Mouse (Mus musculus) G1E (cell line): ENCODE measurements around the gene Trim33. TPM values are rescaled to one million over a fixed set of nuclear protein-coding genes. Genes with fewer than 3 reads are reported as not detected.

ENCODE experiments used
- ATAC-seq: 2 replicates; pipeline ENCODE4 v1.8.0; 2016; ENCODE audit warnings: mild to moderate bottlenecking; ENCODE audit not compliant: insufficient number of reproducible peaks, poor library complexity, low FRiP score, severe bottlenecking; ENCODE audit errors: extremely low read depth
- DNase-seq: peaks from one replicate; pipeline ENCODE4 v3.0.0; 2012; ENCODE audit warnings: low spot score
- H3K27me3 ChIP-seq: 2 replicates; pipeline ENCODE4 v1.6.1; 2012; ENCODE audit warnings: mild to moderate bottlenecking, low read length, inconsistent platforms; ENCODE audit not compliant: insufficient read depth
- H3K36me3 ChIP-seq: replicated peaks from 2 replicates; pipeline ENCODE3; 2012; ENCODE audit warnings: mild to moderate bottlenecking, inconsistent platforms
- H3K4me1 ChIP-seq: 2 replicates; pipeline ENCODE4 v1.6.1; 2012; ENCODE audit warnings: low read depth, low read length, inconsistent platforms, mixed read lengths; ENCODE audit not compliant: insufficient read depth
- H3K4me3 ChIP-seq: 2 replicates; pipeline ENCODE4 v1.5.1; 2012; ENCODE audit warnings: low read depth, mild to moderate bottlenecking, inconsistent platforms, low read length, moderate library complexity, mixed read lengths
- H3K9me3 ChIP-seq: replicated peaks from 2 replicates; pipeline ENCODE4 v1.6.1; 2012; ENCODE audit warnings: inconsistent platforms
- CTCF ChIP-seq: IDR thresholded peaks from 2 replicates; pipeline ENCODE4 v1.5.1; 2012; ENCODE audit warnings: low read depth, low read length, inconsistent platforms, mixed read lengths
- GATA1 ChIP-seq: IDR thresholded peaks from 2 replicates; pipeline ENCODE4 v1.6.1; 2012; ENCODE audit warnings: borderline replicate concordance, low read length, inconsistent platforms, mixed read lengths
- GATA2 ChIP-seq: IDR thresholded peaks from 2 replicates; pipeline ENCODE4 v1.6.1; 2012; ENCODE audit warnings: low read depth, low read length, inconsistent platforms, borderline replicate concordance
- POLR2AphosphoS5 ChIP-seq: IDR thresholded peaks from 2 replicates; pipeline ENCODE4 v1.6.1; 2012; ENCODE audit warnings: low read depth, low read length, inconsistent platforms; ENCODE audit not compliant: insufficient replicate concordance
- TAL1 ChIP-seq: conservative IDR thresholded peaks from 2 replicates; pipeline ENCODE4 v1.6.1; 2012; ENCODE audit warnings: low read depth, low read length, inconsistent platforms, mixed read lengths
- polyA plus RNA-seq: library from polyadenylated mRNA; stranded (reverse); fragments of >175 nt; gene quantifications from 2 replicates; pipeline ENCODE4 v1.2.3, GENCODE M21; 2012
- total RNA-seq, 2 experiments: library from RNA; stranded (forward) in 1 of 2; stranded (reverse) in 1 of 2; fragments of 200-1000 nt in 1 of 2; fragments of >200 nt in 1 of 2; fragmentation: Nextera tagmentation in 1 of 2; gene quantifications; 2 replicates each; pipeline ENCODE4 v1.2.3; 2014 to 2017

Trim33 gene
- total and polyA plus RNA-seq, 3 experiments, result 7.7 to 188 (median 103) TPM

- Histone ChIP-seq H3K9me3 (no peaks in the 10 kb centered on the region), H3K4me1 (no peaks in the 10 kb centered on the region; the same call in 1 of the 2 replicates), H3K27me3 (peaks cover 19% of the 10 kb centered on the region), H3K4me3 (no peak overlapping the region), H3K36me3 (no peaks in the 10 kb centered on the region)
- DNase-seq (no peak), ATAC-seq (no peak)
- TF ChIP-seq POLR2AphosphoS5 (no peak), CTCF (no peak), GATA2 (no peak), TAL1 (no peak), GATA1 (no peak)
Observed at GRCm38 (mm10) chr3:103402212-103402611, 123.1 kb downstream of the Trim33 start.

DNA sequence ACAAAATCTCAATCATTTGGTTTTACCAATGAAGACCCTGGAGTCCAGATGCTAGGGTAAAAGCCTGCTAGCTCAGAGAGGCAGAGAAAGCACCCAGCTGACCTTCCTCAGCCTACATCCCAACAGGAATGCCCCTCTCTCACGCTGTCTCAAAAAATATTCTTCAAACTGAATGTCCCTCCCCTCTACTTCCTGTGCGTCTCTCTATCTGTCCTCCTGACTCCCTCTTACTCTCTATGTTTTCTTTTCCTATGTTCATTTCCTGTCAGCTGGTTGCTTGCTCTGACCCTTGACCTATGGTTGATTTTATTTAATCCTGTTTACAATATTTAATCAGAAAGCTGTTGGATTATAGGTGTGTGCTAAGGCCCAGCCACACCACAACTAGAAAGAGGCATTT, 126.0 kb downstream of the Trim33 start:
- no peak overlapping the region for H3K4me3 ChIP-seq
- DNase-seq (no peak), ATAC-seq (no peak)
- TF ChIP-seq POLR2AphosphoS5, result no peak
- TF ChIP-seq TAL1, result no peak
- TF ChIP-seq GATA1, result no peak
- no peak for TF ChIP-seq GATA2
- TF ChIP-seq CTCF, result no peak
- no peaks in the 10 kb centered on the region for H3K36me3 ChIP-seq
- no peaks in the 10 kb centered on the region for H3K9me3 ChIP-seq
- peaks cover 22% of the 10 kb centered on the region for H3K27me3 ChIP-seq
- no peaks in the 10 kb centered on the region; the same call in 1 of the 2 replicates for H3K4me1 ChIP-seq

DNA sequence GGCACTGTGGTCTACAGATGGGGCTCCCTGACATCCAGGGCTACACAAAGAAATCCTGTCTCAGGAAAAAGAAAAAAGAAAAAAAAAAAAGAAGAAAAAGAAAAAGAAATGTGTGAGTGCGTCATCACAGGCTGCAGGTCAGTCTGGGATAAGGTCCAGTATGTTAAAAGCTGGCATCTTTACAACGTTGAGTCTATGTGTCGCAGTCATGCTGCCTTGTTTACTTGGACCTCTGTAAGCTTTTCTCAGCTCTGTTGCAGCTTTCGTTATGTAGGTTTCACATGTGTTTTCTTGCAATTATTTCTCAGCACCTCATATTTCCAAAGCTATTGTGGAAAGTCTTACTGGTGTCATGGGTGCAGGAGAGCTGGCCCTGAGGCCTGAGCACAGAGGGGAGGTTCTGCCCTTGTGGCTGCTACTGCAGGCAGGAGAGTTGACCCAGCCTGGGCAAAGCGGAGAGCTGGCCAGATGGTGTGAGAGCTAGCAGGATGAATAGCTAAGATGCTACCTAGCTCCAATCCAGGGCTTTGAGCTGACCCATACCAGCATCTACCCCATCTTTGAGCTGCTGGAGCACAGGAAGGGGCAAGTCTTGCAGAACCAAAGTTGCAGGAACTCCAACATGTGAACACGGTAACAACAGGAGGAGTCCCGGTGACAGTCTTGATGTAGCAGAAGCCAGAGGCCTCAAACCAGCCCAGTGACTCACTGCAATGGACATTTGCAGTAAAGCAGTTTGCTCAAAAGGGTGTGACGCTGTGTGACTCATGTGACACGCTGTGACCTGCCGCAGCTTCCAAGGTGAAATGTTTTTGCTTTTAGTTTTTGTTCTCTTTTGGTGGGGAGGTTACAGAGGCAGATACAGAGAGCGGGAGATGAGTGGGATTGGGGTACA, 127.0 kb downstream of the Trim33 start:
- ATAC-seq (no peak), DNase-seq (no peak)
- Histone ChIP-seq H3K4me1 (no peaks in the 10 kb centered on the region; the same call in 1 of the 2 replicates), H3K9me3 (no peaks in the 10 kb centered on the region), H3K27me3 (peaks cover 27% of the 10 kb centered on the region), H3K4me3 (no peak overlapping the region), H3K36me3 (no peaks in the 10 kb centered on the region)
- no peak for TF ChIP-seq GATA2
- no peak for TF ChIP-seq GATA1
- TF ChIP-seq POLR2AphosphoS5, result no peak
- no peak for TF ChIP-seq CTCF
- TF ChIP-seq TAL1, result no peak

Other genes starting within 250 kb of the Trim33 start
- 109 and 132 TPM in 2 replicates for gene Nras, start 221.0 kb upstream of the Trim33 start, total RNA-seq (2014; fragmentation: Nextera tagmentation)
- gene Nras, start 221.0 kb upstream of the Trim33 start, total RNA-seq (2017), result 131 and 146 TPM in 2 replicates
- 5.9 and 6.3 TPM in 2 replicates for gene Nras, start 221.0 kb upstream of the Trim33 start, polyA plus RNA-seq
- not detected in 2 replicates for gene Ampd1, start 205.3 kb upstream of the Trim33 start, total RNA-seq (2014; fragmentation: Nextera tagmentation)
- 0.23 and 0.49 TPM in 2 replicates for gene Ampd1, start 205.3 kb upstream of the Trim33 start, total RNA-seq (2017)
- not detected in 2 replicates for gene Ampd1, start 205.3 kb upstream of the Trim33 start, polyA plus RNA-seq
- 6.0 and 14.1 TPM in 2 replicates for gene Dennd2c, start 176.7 kb upstream of the Trim33 start, total RNA-seq (2014; fragmentation: Nextera tagmentation)
- gene Dennd2c, start 176.7 kb upstream of the Trim33 start, total RNA-seq (2017), result 5.3 and 7.2 TPM in 2 replicates
- 0.23 and 0.35 TPM in 2 replicates for gene Dennd2c, start 176.7 kb upstream of the Trim33 start, polyA plus RNA-seq
- 132 and 147 TPM in 2 replicates for gene Bcas2, start 107.6 kb upstream of the Trim33 start, total RNA-seq (2014; fragmentation: Nextera tagmentation)
- gene Bcas2, start 107.6 kb upstream of the Trim33 start, total RNA-seq (2017), result 247 and 292 TPM in 2 replicates
- 110 and 113 TPM in 2 replicates for gene Bcas2, start 107.6 kb upstream of the Trim33 start, polyA plus RNA-seq